Mouse (Mus musculus) hematopoietic stem cell, adult 5-6 weeks (primary cell): ENCODE measurements around the gene Slc35e2. TPM values are rescaled to one million over a fixed set of nuclear protein-coding genes. Genes with fewer than 3 reads are reported as not detected.

Experiments used
- ATAC-seq, 2 experiments: fragments of 125-278 bp in 1 of 2; replicated peaks in 1 of 2; 2 replicates each; pipeline ENCODE4 v1.8.0; 2016 to 2017; ENCODE audit warnings: inconsistent platforms in 2 of 2, mild to moderate bottlenecking in 2 of 2, moderate number of reproducible peaks in 2 of 2, low read depth in 1 of 2, moderate TSS enrichment in 1 of 2; ENCODE audit not compliant: low FRiP score in 2 of 2, poor library complexity in 2 of 2, severe bottlenecking in 2 of 2, insufficient read depth in 1 of 2, low TSS enrichment in 1 of 2
- total RNA-seq: library from RNA; stranded (forward); fragments of 172-1452, 232-1000 nt; gene quantifications from 2 replicates; pipeline ENCODE4 v1.2.3, GENCODE M21; 2017

Gene Slc35e2
- total RNA-seq, 1 experiment from 2014 or later: 22.6 TPM

GRCm38 (mm10) chr4:155571442-155571841 lies 29.8 kb upstream of the Slc35e2 start:
- ATAC-seq: no peak

- ATAC-seq: no peak
Observed at GRCm38 (mm10) chr4:155573155-155573554, 28.1 kb upstream of the Slc35e2 start.

GRCm38 (mm10) chr4:155573876-155574275 lies 27.3 kb upstream of the Slc35e2 start:
- no peak for ATAC-seq

- ATAC-seq: peak; percentile 74 to 78
Observed at GRCm38 (mm10) chr4:155574931-155575330, 26.3 kb upstream of the Slc35e2 start.

GRCm38 (mm10) chr4:155575521-155575920 lies 25.7 kb upstream of the Slc35e2 start:
- ATAC-seq: no peak

GRCm38 (mm10) chr4:155577132-155577531 lies 24.1 kb upstream of the Slc35e2 start:
- ATAC-seq: no peak

GRCm38 (mm10) chr4:155577741-155578140 lies 23.5 kb upstream of the Slc35e2 start:
- ATAC-seq: no peak

- ATAC-seq: no peak
Observed at GRCm38 (mm10) chr4:155578336-155579125, 22.7 kb upstream of the Slc35e2 start.

- 0 out of 4 replicates have a peak, but pooled peaks have one; percentile 24 to 65 for ATAC-seq
Observed at GRCm38 (mm10) chr4:155580420-155580819, 20.8 kb upstream of the Slc35e2 start.

- ATAC-seq: peak; percentile 32 to 50; a peak in 3 of 4 replicates
Observed at GRCm38 (mm10) chr4:155582279-155582905, 18.8 kb upstream of the Slc35e2 start.

- no peak for ATAC-seq
Observed at GRCm38 (mm10) chr4:155589356-155589755, 11.9 kb upstream of the Slc35e2 start.

- peak in 1 of 2 experiments; percentile 33; a peak in 2 of 4 replicates for ATAC-seq
Observed at GRCm38 (mm10) chr4:155591012-155591719, 10.1 kb upstream of the Slc35e2 start.

GRCm38 (mm10) chr4:155593780-155594179 lies 7.4 kb upstream of the Slc35e2 start:
- ATAC-seq: no peak

GRCm38 (mm10) chr4:155595777-155596176 lies 5.4 kb upstream of the Slc35e2 start:
- ATAC-seq: no peak

GRCm38 (mm10) chr4:155596606-155597005 lies 4.6 kb upstream of the Slc35e2 start:
- peak; percentile 31 to 60 for ATAC-seq

- no peak for ATAC-seq
Observed at GRCm38 (mm10) chr4:155598536-155598935, 2.7 kb upstream of the Slc35e2 start.

GRCm38 (mm10) chr4:155599901-155600825 lies 1.1 kb upstream of the Slc35e2 start:
- no peak for ATAC-seq
